Mouse (Mus musculus): ENCODE measurements around the gene Zswim3. TPM values are rescaled to one million over a fixed set of nuclear protein-coding genes. Genes with fewer than 3 reads are reported as not detected.

The Zswim3 gene
- polyA plus RNA-seq, 1 experiment from 2014 or later: 8.9 TPM

GRCm38 (mm10) chr2:164829090-164829489 lies 24.2 kb downstream of the Zswim3 start:
- Histone ChIP-seq H3K9me3 (ENCODE audit: control insufficient read depth, low read length) (no peaks in the 10 kb centered on the region), H3K36me3 (ENCODE audit: control insufficient read depth, insufficient read depth, low read length) (peaks cover 16% of the 10 kb centered on the region)
- ATAC-seq (ENCODE audit: low read depth): no peak

GRCm38 (mm10) chr2:164831029-164831428 lies 26.1 kb downstream of the Zswim3 start:
- Histone ChIP-seq H3K36me3 (ENCODE audit: control insufficient read depth, insufficient read depth, low read length) (peaks cover 3% of the 10 kb centered on the region), H3K9ac (ENCODE audit: low read length) (no peak overlapping the region), H3K4me2 (ENCODE audit: low read depth, low read length) (no peak overlapping the region), H3K4me3 (ENCODE audit: low read length) (no peak overlapping the region), H3K4me1 (replicated peaks; ENCODE audit: control insufficient read depth, insufficient read depth, low read length) (peaks cover 18% of the 10 kb centered on the region), H3K9me3 (ENCODE audit: control insufficient read depth, low read length) (no peaks in the 10 kb centered on the region), H3K27ac (ENCODE audit: low read length) (no peak overlapping the region), H3K27me3 (ENCODE audit: control insufficient read depth, insufficient read depth, low read depth, low read length) (no peaks in the 10 kb centered on the region)
- ATAC-seq (ENCODE audit: low read depth): no peak
- 81% methylated on average over 10 of the region's 10 CpGs for WGBS

More at GRCm38 (mm10) chr2:164829090-164829489, 24.2 kb downstream of the Zswim3 start:
- no peak overlapping the region for H3K4me3 ChIP-seq (ENCODE audit: low read length)
- H3K27me3 ChIP-seq (ENCODE audit: control insufficient read depth, insufficient read depth, low read depth, low read length): no peaks in the 10 kb centered on the region
- peaks cover 6% of the 10 kb centered on the region for H3K4me1 ChIP-seq (replicated peaks; ENCODE audit: control insufficient read depth, insufficient read depth, low read length)
- no peak overlapping the region for H3K27ac ChIP-seq (ENCODE audit: low read length)
- WGBS: 94% methylated on average over 1 of the region's 1 CpGs
- no peak overlapping the region for H3K9ac ChIP-seq (ENCODE audit: low read length)
- no peak overlapping the region for H3K4me2 ChIP-seq (ENCODE audit: low read depth, low read length)

- 55% methylated on average over 16 of the region's 16 CpGs for WGBS
These were observed 27.3 kb downstream of the Zswim3 start for GRCm38 (mm10) chr2:164832032-164832747.

GRCm38 (mm10) chr2:164832748-164833301 lies 27.9 kb downstream of the Zswim3 start, which contains the start of gene Ctsa:
Gene Ctsa, plus strand, starts transcription at chr2:164832873.
- Histone ChIP-seq H3K4me1 (replicated peaks; ENCODE audit: control insufficient read depth, insufficient read depth, low read length) (peaks cover 18% of the 10 kb centered on the region), H3K27ac (ENCODE audit: low read length) (peak within 1 kb of the TSS; percentile 92), H3K4me2 (ENCODE audit: low read depth, low read length) (peak within 1 kb of the TSS; percentile 100), H3K9ac (ENCODE audit: low read length) (peak within 1 kb of the TSS; percentile 85), H3K4me3 (ENCODE audit: low read length) (peak within 1 kb of the TSS; percentile 81), H3K36me3 (ENCODE audit: control insufficient read depth, insufficient read depth, low read length) (peaks cover 3% of the 10 kb centered on the region; the same call in 1 of the 2 replicates), H3K9me3 (ENCODE audit: control insufficient read depth, low read length) (no peaks in the 10 kb centered on the region), H3K27me3 (ENCODE audit: control insufficient read depth, insufficient read depth, low read depth, low read length) (no peaks in the 10 kb centered on the region)
- WGBS: under 1% methylated on average over 35 of the region's 35 CpGs
- ATAC-seq (ENCODE audit: low read depth): peak; percentile 81

More at GRCm38 (mm10) chr2:164832032-164832747, 27.3 kb downstream of the Zswim3 start:
- Histone ChIP-seq H3K4me2 (ENCODE audit: low read depth, low read length) (peak overlapping the region; percentile 100), H3K9ac (ENCODE audit: low read length) (peak overlapping the region; percentile 85), H3K4me3 (ENCODE audit: low read length) (peak overlapping the region; percentile 81), H3K36me3 (ENCODE audit: control insufficient read depth, insufficient read depth, low read length) (peaks cover 6% of the 10 kb centered on the region), H3K4me1 (replicated peaks; ENCODE audit: control insufficient read depth, insufficient read depth, low read length) (peaks cover 18% of the 10 kb centered on the region), H3K27ac (ENCODE audit: low read length) (peak overlapping the region; percentile 92), H3K9me3 (ENCODE audit: control insufficient read depth, low read length) (no peaks in the 10 kb centered on the region), H3K27me3 (ENCODE audit: control insufficient read depth, insufficient read depth, low read depth, low read length) (no peaks in the 10 kb centered on the region)
- ATAC-seq (ENCODE audit: low read depth): no peak

GRCm38 (mm10) chr2:164833314-164833959 lies 28.5 kb downstream of the Zswim3 start, which contains the start of gene Neurl2:
Gene Neurl2, minus strand, starts transcription at chr2:164833456.
- Histone ChIP-seq H3K4me1 (replicated peaks; ENCODE audit: control insufficient read depth, insufficient read depth, low read length) (peaks cover 18% of the 10 kb centered on the region), H3K4me3 (ENCODE audit: low read length) (peak within 1 kb of the TSS; percentile 81), H3K9ac (ENCODE audit: low read length) (peak within 1 kb of the TSS; percentile 85), H3K36me3 (ENCODE audit: control insufficient read depth, insufficient read depth, low read length) (peaks cover 8% of the 10 kb centered on the region), H3K9me3 (ENCODE audit: control insufficient read depth, low read length) (no peaks in the 10 kb centered on the region), H3K27me3 (ENCODE audit: control insufficient read depth, insufficient read depth, low read depth, low read length) (no peaks in the 10 kb centered on the region), H3K4me2 (ENCODE audit: low read depth, low read length) (peak within 1 kb of the TSS; percentile 100), H3K27ac (ENCODE audit: low read length) (peak within 1 kb of the TSS; percentile 92)
- peak; percentile 79 for ATAC-seq (ENCODE audit: low read depth)
- WGBS: under 1% methylated on average over 31 of the region's 31 CpGs

GRCm38 (mm10) chr2:164834531-164834930 lies 29.6 kb downstream of the Zswim3 start:
- H3K9me3 ChIP-seq (ENCODE audit: control insufficient read depth, low read length): no peaks in the 10 kb centered on the region
- no peak overlapping the region for H3K27ac ChIP-seq (ENCODE audit: low read length)
- no peak for ATAC-seq (ENCODE audit: low read depth)
- peak overlapping the region; percentile 100 for H3K4me2 ChIP-seq (ENCODE audit: low read depth, low read length)
- H3K4me3 ChIP-seq (ENCODE audit: low read length): peak overlapping the region; percentile 81
- H3K4me1 ChIP-seq (replicated peaks; ENCODE audit: control insufficient read depth, insufficient read depth, low read length): peaks cover 18% of the 10 kb centered on the region
- H3K36me3 ChIP-seq (ENCODE audit: control insufficient read depth, insufficient read depth, low read length): peaks cover 15% of the 10 kb centered on the region
- peak overlapping the region; percentile 85 for H3K9ac ChIP-seq (ENCODE audit: low read length)
- H3K27me3 ChIP-seq (ENCODE audit: control insufficient read depth, insufficient read depth, low read depth, low read length): no peaks in the 10 kb centered on the region
- 39% methylated on average over 8 of the region's 8 CpGs for WGBS

GRCm38 (mm10) chr2:164835164-164835563 lies 30.3 kb downstream of the Zswim3 start:
- no peaks in the 10 kb centered on the region for H3K9me3 ChIP-seq (ENCODE audit: control insufficient read depth, low read length)
- no peak overlapping the region for H3K27ac ChIP-seq (ENCODE audit: low read length)
- H3K27me3 ChIP-seq (ENCODE audit: control insufficient read depth, insufficient read depth, low read depth, low read length): no peaks in the 10 kb centered on the region
- 92% methylated on average over 4 of the region's 4 CpGs for WGBS
- no peak overlapping the region for H3K9ac ChIP-seq (ENCODE audit: low read length)
- H3K4me1 ChIP-seq (replicated peaks; ENCODE audit: control insufficient read depth, insufficient read depth, low read length): peaks cover 18% of the 10 kb centered on the region
- no peak overlapping the region for H3K4me3 ChIP-seq (ENCODE audit: low read length)
- no peak for ATAC-seq (ENCODE audit: low read depth)
- peaks cover 21% of the 10 kb centered on the region for H3K36me3 ChIP-seq (ENCODE audit: control insufficient read depth, insufficient read depth, low read length)
- H3K4me2 ChIP-seq (ENCODE audit: low read depth, low read length): peak overlapping the region; percentile 100; the same call in 1 of the 2 replicates

GRCm38 (mm10) chr2:164845782-164846181 lies 40.9 kb downstream of the Zswim3 start:
- Histone ChIP-seq H3K4me2 (ENCODE audit: low read depth, low read length) (no peak overlapping the region), H3K9me3 (ENCODE audit: control insufficient read depth, low read length) (0 out of 2 replicates have a peak, but pooled peaks cover 2% of the 10 kb centered on the region), H3K9ac (ENCODE audit: low read length) (no peak overlapping the region), H3K27ac (ENCODE audit: low read length) (no peak overlapping the region), H3K36me3 (ENCODE audit: control insufficient read depth, insufficient read depth, low read length) (peaks cover 10% of the 10 kb centered on the region), H3K27me3 (ENCODE audit: control insufficient read depth, insufficient read depth, low read depth, low read length) (no peaks in the 10 kb centered on the region), H3K4me3 (ENCODE audit: low read length) (no peak overlapping the region), H3K4me1 (replicated peaks; ENCODE audit: control insufficient read depth, insufficient read depth, low read length) (no peaks in the 10 kb centered on the region)
- WGBS: 51% methylated on average over 3 of the region's 3 CpGs
- no peak for ATAC-seq (ENCODE audit: low read depth)

GRCm38 (mm10) chr2:164850061-164850460 lies 45.2 kb downstream of the Zswim3 start:
- Histone ChIP-seq H3K4me1 (replicated peaks; ENCODE audit: control insufficient read depth, insufficient read depth, low read length) (peaks cover 5% of the 10 kb centered on the region), H3K27ac (ENCODE audit: low read length) (no peak overlapping the region), H3K4me2 (ENCODE audit: low read depth, low read length) (no peak overlapping the region), H3K4me3 (ENCODE audit: low read length) (no peak overlapping the region), H3K9ac (ENCODE audit: low read length) (no peak overlapping the region), H3K36me3 (ENCODE audit: control insufficient read depth, insufficient read depth, low read length) (peaks cover 17% of the 10 kb centered on the region), H3K9me3 (ENCODE audit: control insufficient read depth, low read length) (0 out of 2 replicates have a peak, but pooled peaks cover 2% of the 10 kb centered on the region), H3K27me3 (ENCODE audit: control insufficient read depth, insufficient read depth, low read depth, low read length) (no peaks in the 10 kb centered on the region)
- no peak for ATAC-seq (ENCODE audit: low read depth)
- WGBS: 56% methylated on average over 8 of the region's 8 CpGs
